Mouse (Mus musculus): ENCODE measurements around the gene Aox2. TPM values are rescaled to one million over a fixed set of nuclear protein-coding genes. Genes with fewer than 3 reads are reported as not detected.

The Aox2 gene
- polyA plus RNA-seq, 1 experiment from 2014 or later, result 0.03 TPM

DNA sequence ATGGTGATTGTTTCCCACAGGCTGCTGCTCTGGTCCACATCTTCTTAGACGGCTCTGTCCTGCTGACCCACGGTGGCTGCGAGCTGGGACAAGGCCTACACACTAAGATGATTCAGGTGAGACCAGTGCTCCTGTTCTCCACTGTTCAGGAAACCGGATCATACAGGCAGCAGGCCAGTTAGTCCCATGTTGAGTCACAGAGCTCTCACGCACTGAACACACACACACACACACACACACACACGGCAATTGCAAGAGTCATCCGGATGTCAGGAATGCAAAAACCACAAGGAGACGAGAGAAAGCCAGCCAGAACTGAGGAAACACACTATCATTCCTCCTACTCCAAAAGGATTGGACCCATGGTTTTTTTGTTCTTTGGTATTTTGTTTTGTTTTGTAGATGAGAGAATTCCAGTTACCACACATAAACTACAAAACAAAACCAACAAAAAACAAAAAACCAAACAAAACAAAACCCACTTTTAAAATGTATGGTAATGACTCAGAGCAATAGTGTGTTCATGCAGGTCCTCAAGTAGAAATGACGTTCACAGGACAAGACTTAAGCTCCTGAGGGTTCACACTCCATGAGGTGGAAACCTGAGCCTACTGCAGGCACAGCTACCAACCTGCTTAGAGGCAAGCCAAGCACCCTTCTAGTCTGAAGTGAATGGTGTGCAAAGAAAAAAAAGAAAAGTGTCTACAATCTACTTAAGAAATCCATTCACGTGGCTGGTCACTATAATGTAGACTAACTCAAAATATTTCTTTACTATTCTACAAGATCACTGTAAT, 20.7 kb upstream of the Aox2 start:
- H3K9me3 ChIP-seq, result no peaks in the 10 kb centered on the region
- H3K4me1 ChIP-seq (replicated peaks), result no peaks in the 10 kb centered on the region
- H3K27me3 ChIP-seq, result no peaks in the 10 kb centered on the region
- H3K27ac ChIP-seq (replicated peaks), result no peak overlapping the region
- no peak for ATAC-seq (ENCODE audit: low FRiP score, low read depth)
- 84% methylated on average over 10 of the region's 10 CpGs for WGBS
- H3K9ac ChIP-seq, result no peak overlapping the region
- no peak overlapping the region for H3K4me3 ChIP-seq
- no peak overlapping the region for H3K4me2 ChIP-seq
- H3K36me3 ChIP-seq, result no peaks in the 10 kb centered on the region

DNA sequence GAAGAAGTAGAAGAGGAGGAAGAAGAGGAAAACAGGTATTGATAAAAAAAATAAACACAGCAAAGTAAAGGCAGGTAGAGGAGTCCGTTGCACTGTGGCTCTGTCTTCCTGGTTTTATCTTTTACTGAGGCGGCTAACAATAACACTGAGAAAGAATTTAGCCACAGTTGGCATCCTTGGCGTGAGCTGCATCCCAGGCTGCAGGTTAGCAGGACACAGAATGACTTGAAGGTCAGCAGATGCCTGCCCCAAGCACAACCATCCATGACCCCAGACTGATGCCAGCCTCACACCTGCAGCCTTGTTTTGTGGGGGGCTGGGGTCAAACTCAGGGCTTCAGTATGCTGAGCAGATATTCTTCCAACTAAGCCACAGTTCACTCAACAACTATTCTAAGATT, 17.8 kb upstream of the Aox2 start:
- no peaks in the 10 kb centered on the region for H3K9me3 ChIP-seq
- no peak overlapping the region for H3K27ac ChIP-seq (replicated peaks)
- no peaks in the 10 kb centered on the region for H3K36me3 ChIP-seq
- no peak overlapping the region for H3K9ac ChIP-seq
- WGBS, result 86% methylated on average over 3 of the region's 3 CpGs
- H3K4me1 ChIP-seq (replicated peaks), result no peaks in the 10 kb centered on the region
- no peaks in the 10 kb centered on the region for H3K27me3 ChIP-seq
- H3K4me3 ChIP-seq, result no peak overlapping the region
- no peak for ATAC-seq (ENCODE audit: low FRiP score, low read depth)
- H3K4me2 ChIP-seq, result no peak overlapping the region

DNA sequence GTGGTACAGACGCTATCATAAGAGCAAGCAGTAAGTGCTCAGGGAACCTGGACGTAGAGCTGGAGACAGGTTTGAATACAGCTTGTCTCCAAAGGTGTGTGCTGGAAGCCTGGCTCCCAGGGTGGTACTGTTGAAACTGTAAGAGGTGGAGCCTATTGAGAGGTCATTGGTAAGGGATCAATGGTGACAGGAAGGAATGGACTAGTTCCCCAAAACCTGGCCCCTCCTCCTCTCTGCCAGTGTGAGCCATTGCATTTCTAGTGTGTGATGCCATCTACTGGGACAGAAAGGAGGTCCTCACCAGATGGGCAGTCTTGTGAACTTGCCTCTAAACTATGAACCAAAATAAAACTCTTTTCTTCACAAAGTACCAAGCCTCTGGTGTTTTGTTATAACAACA, 9.9 kb upstream of the Aox2 start:
- H3K4me2 ChIP-seq, result no peak overlapping the region
- H3K27ac ChIP-seq (replicated peaks), result no peak overlapping the region
- H3K9ac ChIP-seq, result no peak overlapping the region
- H3K9me3 ChIP-seq, result no peaks in the 10 kb centered on the region
- 91% methylated on average over 2 of the region's 2 CpGs for WGBS
- H3K36me3 ChIP-seq, result no peaks in the 10 kb centered on the region
- H3K4me1 ChIP-seq (replicated peaks), result no peaks in the 10 kb centered on the region
- no peak overlapping the region for H3K4me3 ChIP-seq
- no peaks in the 10 kb centered on the region for H3K27me3 ChIP-seq
- ATAC-seq (ENCODE audit: low FRiP score, low read depth), result no peak

DNA sequence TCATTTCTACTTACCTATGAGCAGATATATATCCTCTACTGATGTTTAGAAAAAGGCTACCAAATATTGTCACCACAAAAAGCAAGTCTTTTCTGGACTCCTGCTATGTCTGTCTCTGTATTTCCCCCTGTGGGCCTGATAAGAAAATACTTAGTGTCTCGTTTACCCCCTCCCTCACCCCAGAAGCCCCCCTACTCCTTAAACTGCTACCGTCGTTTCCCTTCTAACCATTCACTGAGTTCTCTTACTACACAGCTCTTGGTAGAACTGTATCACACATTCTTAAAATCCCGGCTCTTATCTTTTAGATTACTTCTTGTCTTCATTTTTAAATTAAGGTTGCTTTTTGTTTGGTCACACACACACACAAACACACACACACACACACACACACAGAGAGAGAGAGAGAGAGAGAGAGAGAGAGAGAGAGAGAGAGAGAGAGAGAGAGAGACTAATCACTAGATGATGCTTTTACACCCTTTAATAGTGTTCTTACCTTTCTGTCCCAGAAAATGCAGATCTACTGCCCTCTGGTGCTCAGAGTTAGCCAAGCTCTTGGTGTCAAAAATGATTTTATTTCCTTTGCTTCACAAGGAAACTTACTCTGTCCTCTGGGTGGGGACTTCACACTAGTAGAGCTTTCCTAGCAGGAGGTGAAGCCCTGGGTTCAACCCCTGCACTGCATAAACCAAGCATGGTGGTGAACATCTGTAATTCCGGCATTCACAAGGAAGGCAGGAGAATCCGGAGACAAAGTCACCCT, 7.1 kb upstream of the Aox2 start:
- peak; percentile 89 for ATAC-seq (ENCODE audit: low FRiP score, low read depth)
- no peak overlapping the region for H3K4me3 ChIP-seq
- WGBS, result 66% methylated on average over 6 of the region's 6 CpGs
- H3K36me3 ChIP-seq, result no peaks in the 10 kb centered on the region
- no peak overlapping the region for H3K27ac ChIP-seq (replicated peaks)
- H3K9ac ChIP-seq, result no peak overlapping the region
- no peak overlapping the region for H3K4me2 ChIP-seq
- no peaks in the 10 kb centered on the region for H3K9me3 ChIP-seq
- no peaks in the 10 kb centered on the region for H3K4me1 ChIP-seq (replicated peaks)
- no peaks in the 10 kb centered on the region for H3K27me3 ChIP-seq

DNA sequence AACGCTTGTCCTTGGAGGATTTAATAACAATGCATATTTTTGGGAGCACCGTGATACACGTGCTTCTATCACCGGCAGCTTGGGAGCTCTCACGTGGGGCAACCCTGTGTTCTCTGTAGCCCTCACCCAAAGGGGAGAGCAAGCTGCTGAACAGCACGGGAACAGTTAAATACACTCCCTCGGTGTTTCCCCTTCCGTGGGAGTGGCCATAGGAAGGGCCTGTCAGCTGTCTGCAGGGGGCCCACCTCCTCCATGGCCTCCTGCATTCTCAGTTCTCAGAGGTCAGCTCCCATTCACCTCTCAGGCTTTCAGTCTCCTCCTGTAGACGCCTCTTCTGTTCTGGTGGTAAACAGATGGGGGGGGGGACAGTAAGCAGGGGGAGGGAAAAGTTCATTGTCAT, 2.2 kb upstream of the Aox2 start:
- no peak overlapping the region for H3K27ac ChIP-seq (replicated peaks)
- H3K9ac ChIP-seq, result no peak overlapping the region
- H3K4me2 ChIP-seq, result no peak overlapping the region
- no peaks in the 10 kb centered on the region for H3K27me3 ChIP-seq
- ATAC-seq (ENCODE audit: low FRiP score, low read depth), result no peak
- H3K4me1 ChIP-seq (replicated peaks), result no peaks in the 10 kb centered on the region
- H3K4me3 ChIP-seq, result no peak overlapping the region
- 21% methylated on average over 9 of the region's 9 CpGs for WGBS
- H3K9me3 ChIP-seq, result no peaks in the 10 kb centered on the region
- H3K36me3 ChIP-seq, result no peaks in the 10 kb centered on the region

DNA sequence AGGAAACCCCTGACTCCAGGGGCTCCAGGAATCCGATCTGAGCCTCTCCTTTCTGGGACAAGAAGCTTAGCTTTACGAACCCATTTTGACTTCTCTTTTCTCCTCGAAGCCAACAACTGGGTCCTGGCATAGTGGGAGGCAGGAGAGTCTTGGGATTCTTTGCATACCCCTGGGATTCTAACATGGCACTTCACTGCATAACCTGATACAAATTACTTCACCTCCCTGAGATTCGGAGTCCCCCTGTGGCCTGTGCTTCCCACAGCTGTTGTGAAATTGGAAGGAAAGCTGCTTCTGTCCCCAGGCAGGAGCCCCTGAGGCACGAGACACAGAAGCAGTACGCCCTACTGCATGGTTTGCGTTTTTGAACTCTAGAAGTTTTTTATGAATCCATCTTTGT, 387 bp downstream of the Aox2 start:
- Histone ChIP-seq H3K27ac (replicated peaks) (no peak overlapping the region), H3K4me2 (no peak overlapping the region), H3K9ac (no peak overlapping the region), H3K4me3 (no peak overlapping the region), H3K36me3 (no peaks in the 10 kb centered on the region), H3K9me3 (no peaks in the 10 kb centered on the region), H3K4me1 (replicated peaks) (no peaks in the 10 kb centered on the region), H3K27me3 (no peaks in the 10 kb centered on the region)
- no peak for ATAC-seq (ENCODE audit: low FRiP score, low read depth)
- 74% methylated on average over 7 of the region's 7 CpGs for WGBS

DNA sequence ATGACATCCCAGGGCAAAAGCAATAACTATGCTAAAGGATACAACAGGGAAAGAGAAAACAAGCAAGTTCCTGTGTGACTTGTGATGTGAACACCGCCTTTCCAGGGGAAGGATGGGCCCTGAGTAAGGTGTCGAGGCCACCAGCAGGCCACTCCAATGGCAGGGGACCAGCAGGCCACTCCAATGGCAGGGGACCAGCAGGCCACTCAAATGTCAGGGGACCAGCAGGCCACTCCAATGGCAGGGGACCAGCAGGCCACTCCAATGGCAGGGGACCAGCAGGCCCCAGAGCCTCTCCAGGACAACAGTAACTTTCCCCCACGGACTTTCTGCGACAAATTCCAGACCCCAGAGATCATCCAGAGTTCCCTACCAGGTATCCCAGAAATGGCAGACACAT, 2.3 kb downstream of the Aox2 start:
- Histone ChIP-seq H3K4me3 (no peak overlapping the region), H3K9me3 (no peaks in the 10 kb centered on the region), H3K27me3 (no peaks in the 10 kb centered on the region), H3K9ac (no peak overlapping the region), H3K36me3 (no peaks in the 10 kb centered on the region), H3K4me1 (replicated peaks) (no peaks in the 10 kb centered on the region), H3K4me2 (no peak overlapping the region), H3K27ac (replicated peaks) (no peak overlapping the region)
- WGBS, result 87% methylated on average over 4 of the region's 4 CpGs
- no peak for ATAC-seq (ENCODE audit: low FRiP score, low read depth)

DNA sequence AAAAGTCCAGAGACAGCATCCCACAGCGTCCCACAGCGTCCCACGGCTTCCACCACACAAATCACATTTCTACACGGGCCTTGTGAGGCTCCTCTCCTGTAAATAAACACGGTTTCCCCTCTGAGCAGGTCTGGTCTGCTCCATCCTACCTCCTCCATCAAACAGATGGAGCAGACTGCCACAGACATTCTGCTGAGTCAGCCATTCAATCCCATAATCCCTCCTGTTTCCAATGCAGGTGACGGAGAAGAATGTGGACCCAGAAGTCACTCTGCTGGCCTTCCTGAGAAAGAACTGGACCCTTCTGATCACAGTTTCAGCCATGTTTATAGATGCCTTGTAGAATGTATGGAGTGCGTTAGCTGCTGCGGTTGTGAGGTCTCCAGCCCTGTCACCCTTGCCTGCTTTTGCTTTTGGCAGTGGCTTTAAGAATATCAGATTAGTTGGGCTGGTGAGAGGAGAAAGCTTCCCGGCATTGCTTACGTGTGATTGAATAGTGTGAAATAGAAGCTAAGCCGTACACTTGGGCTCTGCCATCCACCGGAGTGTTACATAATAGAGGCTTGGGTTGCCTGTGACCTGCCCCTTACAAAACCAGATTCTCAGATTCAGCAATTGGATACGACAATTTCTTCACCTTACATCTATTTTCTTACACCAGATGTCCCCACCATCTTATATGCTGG, 3.0 kb downstream of the Aox2 start:
- Histone ChIP-seq H3K9ac (no peak overlapping the region), H3K4me3 (no peak overlapping the region), H3K9me3 (no peaks in the 10 kb centered on the region), H3K36me3 (no peaks in the 10 kb centered on the region), H3K27me3 (no peaks in the 10 kb centered on the region), H3K4me1 (replicated peaks) (no peaks in the 10 kb centered on the region), H3K27ac (replicated peaks) (no peak overlapping the region), H3K4me2 (no peak overlapping the region)
- ATAC-seq (ENCODE audit: low FRiP score, low read depth), result no peak
- 80% methylated on average over 13 of the region's 13 CpGs for WGBS

DNA sequence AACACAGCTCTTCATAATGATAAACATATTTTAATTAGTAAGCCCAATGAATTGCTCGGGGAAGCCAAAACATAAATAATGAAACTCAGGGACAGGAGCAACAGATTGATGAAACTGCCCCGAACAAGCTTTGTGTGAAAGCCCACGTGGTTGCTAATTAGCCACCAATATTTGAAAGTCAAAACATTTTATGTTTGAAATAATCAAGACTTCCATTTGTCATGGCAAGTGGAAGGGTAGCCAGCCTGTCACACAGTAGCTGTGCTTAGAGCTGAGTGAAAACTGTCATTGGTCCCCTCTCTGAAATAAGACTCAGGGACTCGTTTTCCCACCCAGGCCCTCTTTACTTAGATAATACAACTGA, 3.5 kb downstream of the Aox2 start:
- H3K9me3 ChIP-seq, result no peaks in the 10 kb centered on the region
- no peaks in the 10 kb centered on the region for H3K4me1 ChIP-seq (replicated peaks)
- WGBS, result 68% methylated on average over 4 of the region's 4 CpGs
- H3K36me3 ChIP-seq, result no peaks in the 10 kb centered on the region
- no peaks in the 10 kb centered on the region for H3K27me3 ChIP-seq
- H3K27ac ChIP-seq (replicated peaks), result no peak overlapping the region
- no peak overlapping the region for H3K4me2 ChIP-seq
- ATAC-seq (ENCODE audit: low FRiP score, low read depth), result no peak
- no peak overlapping the region for H3K9ac ChIP-seq
- no peak overlapping the region for H3K4me3 ChIP-seq

DNA sequence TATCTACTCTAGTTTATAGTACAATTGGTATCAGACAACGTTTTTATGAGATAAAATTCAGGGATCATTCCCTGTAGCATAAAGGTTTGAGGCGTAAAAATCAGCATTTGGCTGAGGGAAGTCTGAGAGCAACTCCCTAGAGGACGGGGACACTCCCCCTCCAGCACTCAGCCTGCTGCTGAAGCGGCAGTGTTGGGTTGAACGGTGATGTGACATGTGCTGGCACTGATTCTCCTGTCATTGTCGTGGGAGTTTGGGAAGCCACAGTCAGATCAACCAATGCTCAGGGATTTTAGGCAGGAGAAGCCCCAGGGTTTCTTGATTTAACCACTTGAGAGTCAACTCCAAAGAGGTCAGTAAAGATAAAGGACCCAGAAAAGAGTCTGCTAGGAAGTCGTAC, 6.4 kb downstream of the Aox2 start:
- no peaks in the 10 kb centered on the region for H3K9me3 ChIP-seq

DNA sequence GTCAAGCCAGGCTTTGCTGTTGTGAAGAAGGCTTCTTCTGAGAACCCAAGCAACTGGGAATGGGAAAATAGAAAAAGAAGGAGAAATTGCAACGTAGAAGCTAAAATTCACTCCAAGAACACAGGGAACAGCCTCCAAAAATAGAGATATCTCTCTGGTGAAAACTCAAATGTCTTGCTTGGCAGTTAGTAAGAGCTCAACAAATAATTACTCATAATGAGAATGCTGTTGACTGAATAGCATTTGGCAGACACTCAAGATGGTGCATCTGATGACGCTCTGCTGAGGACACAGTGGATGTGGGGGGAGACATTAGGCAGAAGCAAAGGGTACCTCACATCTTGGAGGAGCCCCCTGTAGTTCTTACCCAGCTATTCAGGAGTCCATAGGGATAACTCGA, 10.0 kb downstream of the Aox2 start:
- no peak for ATAC-seq (ENCODE audit: low FRiP score, low read depth)
- no peaks in the 10 kb centered on the region for H3K9me3 ChIP-seq
- H3K4me3 ChIP-seq, result no peak overlapping the region
- no peak overlapping the region for H3K27ac ChIP-seq (replicated peaks)
- no peak overlapping the region for H3K4me2 ChIP-seq
- H3K27me3 ChIP-seq, result no peaks in the 10 kb centered on the region
- H3K4me1 ChIP-seq (replicated peaks), result no peaks in the 10 kb centered on the region
- 85% methylated on average over 3 of the region's 3 CpGs for WGBS
- no peak overlapping the region for H3K9ac ChIP-seq
- no peaks in the 10 kb centered on the region for H3K36me3 ChIP-seq

More for the DNA sequence above, 6.4 kb downstream of the Aox2 start:
- WGBS, result 47% methylated on average over 7 of the region's 7 CpGs
- Histone ChIP-seq H3K4me2 (no peak overlapping the region), H3K27ac (replicated peaks) (no peak overlapping the region), H3K9ac (no peak overlapping the region), H3K27me3 (no peaks in the 10 kb centered on the region), H3K36me3 (no peaks in the 10 kb centered on the region), H3K4me3 (no peak overlapping the region), H3K4me1 (replicated peaks) (no peaks in the 10 kb centered on the region)
- no peak for ATAC-seq (ENCODE audit: low FRiP score, low read depth)

DNA sequence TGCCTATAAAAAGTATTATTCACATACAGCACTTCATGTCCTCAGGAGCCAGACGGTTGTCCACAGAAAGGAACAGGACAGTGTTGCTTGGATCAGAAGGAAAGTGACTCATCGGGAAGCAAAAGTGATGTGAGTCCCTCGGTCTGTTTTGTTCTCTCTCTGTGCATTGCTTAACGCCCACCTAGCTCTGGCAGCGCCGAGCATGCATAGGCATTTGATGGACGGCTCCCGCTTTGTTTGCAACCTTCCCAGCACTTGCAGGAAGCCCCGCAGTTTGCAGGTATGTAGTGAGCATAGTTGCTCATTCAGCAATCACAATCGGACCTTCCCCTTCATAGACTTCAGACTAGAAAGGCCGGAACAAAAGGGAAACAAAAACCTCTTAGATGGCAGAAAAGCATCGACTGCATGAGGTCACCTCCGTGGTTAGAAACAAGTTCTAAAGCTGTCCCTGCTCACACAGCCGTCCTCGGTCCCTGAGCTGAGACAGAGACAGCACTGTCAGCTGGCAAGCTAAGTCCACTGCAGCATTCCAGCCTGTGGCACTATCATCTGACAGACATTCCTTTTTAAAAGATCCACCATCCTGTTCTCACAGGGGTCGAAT, 11.8 kb downstream of the Aox2 start:
- Histone ChIP-seq H3K4me3 (no peak overlapping the region), H3K4me1 (replicated peaks) (no peaks in the 10 kb centered on the region), H3K4me2 (no peak overlapping the region), H3K9ac (no peak overlapping the region), H3K27me3 (no peaks in the 10 kb centered on the region), H3K27ac (replicated peaks) (no peak overlapping the region), H3K36me3 (no peaks in the 10 kb centered on the region), H3K9me3 (no peaks in the 10 kb centered on the region)
- ATAC-seq (ENCODE audit: low FRiP score, low read depth), result no peak
- 29% methylated on average over 16 of the region's 16 CpGs for WGBS

Measured in hindbrain, embryonic 15.5 days (tissue).